Mouse (Mus musculus) MEL (cell line): ENCODE data around the gene Riok2. TPM values are rescaled to one million over a fixed set of nuclear protein-coding genes. Genes with fewer than 3 reads are reported as not detected.

Source experiments
- DNase-seq: peaks from one replicate; pipeline ENCODE4 v3.0.0; 2011; ENCODE audit warnings: low read depth, low spot score
- H3K27ac ChIP-seq: 2 replicates; pipeline ENCODE4 v1.5.1; 2012; ENCODE audit warnings: low read depth, mild to moderate bottlenecking, control low read depth, low read length, moderate library complexity; ENCODE audit not compliant: control insufficient read depth
- H3K27me3 ChIP-seq, 2 experiments: fragments of 150-350 bp in 1 of 2; sonication (generic) in 1 of 2; 2 replicates each; pipeline ENCODE4 v1.6.1; 2012; ENCODE audit warnings: low read length in 2 of 2, mild to moderate bottlenecking in 2 of 2, improper control_type of control experiment in 1 of 2, moderate library complexity in 1 of 2; ENCODE audit not compliant: insufficient read depth in 2 of 2, control insufficient read depth in 1 of 2
- H3K36me3 ChIP-seq, 2 experiments: 2 replicates each; pipeline ENCODE4 v1.6.1; 2012 to 2014; ENCODE audit warnings: low read length in 2 of 2, improper control_type of control experiment in 1 of 2, inconsistent platforms in 1 of 2, mild to moderate bottlenecking in 1 of 2; ENCODE audit not compliant: insufficient read depth in 2 of 2, control insufficient read depth in 1 of 2
- H3K4me1 ChIP-seq, 2 experiments: fragments of 150-350 bp in 1 of 2; sonication (generic) in 1 of 2; 2 replicates each; pipeline ENCODE4 v1.6.1; 2012; ENCODE audit warnings: low read length in 2 of 2, improper control_type of control experiment in 1 of 2, mild to moderate bottlenecking in 1 of 2; ENCODE audit not compliant: insufficient read depth in 2 of 2, control insufficient read depth in 1 of 2
- H3K4me3 ChIP-seq, 2 experiments: fragments of 150-350 bp in 1 of 2; sonication (generic) in 1 of 2; 2 replicates each; pipeline ENCODE4 v1.5.1; 2012; ENCODE audit warnings: low read depth in 2 of 2, low read length in 2 of 2, mild to moderate bottlenecking in 2 of 2, moderate library complexity in 2 of 2, control low read depth in 1 of 2, improper control_type of control experiment in 1 of 2; ENCODE audit not compliant: control insufficient read depth in 1 of 2, insufficient read depth in 1 of 2
- H3K79me2 ChIP-seq: 2 replicates; pipeline ENCODE4 v1.6.1; 2012; ENCODE audit warnings: mild to moderate bottlenecking, low read length, moderate library complexity; ENCODE audit not compliant: control insufficient read depth, poor library complexity, insufficient read depth
- H3K9ac ChIP-seq: 2 replicates; pipeline ENCODE4 v1.6.1; 2012; ENCODE audit warnings: low read depth, mild to moderate bottlenecking, control low read depth, low read length, moderate library complexity; ENCODE audit not compliant: control insufficient read depth, poor library complexity, severe bottlenecking
- H3K9me3 ChIP-seq: fragments of 150-350 bp; sonication (generic); replicated peaks from 2 replicates; pipeline ENCODE4 v1.6.1; 2012; ENCODE audit warnings: mild to moderate bottlenecking, low read length, improper control_type of control experiment, moderate library complexity; ENCODE audit not compliant: insufficient read depth
- BHLHE40 ChIP-seq: IDR thresholded peaks from 2 replicates; pipeline ENCODE4 v1.6.1; 2012; ENCODE audit warnings: low read depth, mild to moderate bottlenecking, inconsistent platforms, low read length, improper control_type of control experiment, borderline replicate concordance
- CHD1 ChIP-seq: IDR thresholded peaks from 2 replicates; pipeline ENCODE4 v1.6.1; 2012; ENCODE audit warnings: low read depth, mild to moderate bottlenecking, inconsistent platforms, low read length, improper control_type of control experiment
- ETS1 ChIP-seq: IDR thresholded peaks from 2 replicates; pipeline ENCODE4 v1.6.1; 2012; ENCODE audit warnings: low read depth, mild to moderate bottlenecking, inconsistent platforms, low read length, improper control_type of control experiment, moderate library complexity
- GABPA ChIP-seq: IDR thresholded peaks from 2 replicates; pipeline ENCODE4 v1.6.1; 2012; ENCODE audit warnings: low read depth, mild to moderate bottlenecking, inconsistent platforms, low read length, improper control_type of control experiment, moderate library complexity
- JUND ChIP-seq: IDR thresholded peaks from 2 replicates; pipeline ENCODE4 v1.6.1; 2011; ENCODE audit warnings: low read depth, mild to moderate bottlenecking, improper control_type of control experiment, low read length
- MAX ChIP-seq: IDR thresholded peaks from 2 replicates; pipeline ENCODE4 v1.6.1; 2011; ENCODE audit warnings: low read length, improper control_type of control experiment
- MEF2A ChIP-seq: IDR thresholded peaks from 2 replicates; pipeline ENCODE4 v1.6.1; 2014; ENCODE audit warnings: low read depth, mild to moderate bottlenecking, inconsistent platforms, low read length, improper control_type of control experiment; ENCODE audit not compliant: poor library complexity, insufficient replicate concordance, severe bottlenecking; ENCODE audit errors: extremely low read depth
- MXI1 ChIP-seq: IDR thresholded peaks from 2 replicates; pipeline ENCODE4 v1.6.1; 2011; ENCODE audit warnings: mild to moderate bottlenecking, low read depth, low read length, improper control_type of control experiment
- MYC ChIP-seq: IDR thresholded peaks from 2 replicates; pipeline ENCODE4 v1.6.1; 2011; ENCODE audit warnings: low read depth, mild to moderate bottlenecking, low read length, improper control_type of control experiment, moderate library complexity
- NELFE ChIP-seq: IDR thresholded peaks from 2 replicates; pipeline ENCODE4 v1.6.1; 2011; ENCODE audit warnings: low read depth, low read length, improper control_type of control experiment
- POLR2A ChIP-seq, 2 experiments: IDR thresholded peaks; 2 replicates each; pipeline ENCODE4 v1.6.1; 2011 to 2012; ENCODE audit warnings: low read length in 2 of 2, mild to moderate bottlenecking in 2 of 2, control low read depth in 1 of 2, improper control_type of control experiment in 1 of 2, low read depth in 1 of 2, moderate library complexity in 1 of 2; ENCODE audit not compliant: control insufficient read depth in 1 of 2, insufficient read depth in 1 of 2, poor library complexity in 1 of 2
- POLR2AphosphoS5 ChIP-seq: IDR thresholded peaks from 2 replicates; pipeline ENCODE4 v1.6.1; 2012; ENCODE audit warnings: low read depth, borderline replicate concordance, mild to moderate bottlenecking, inconsistent platforms, low read length, moderate library complexity, mixed read lengths
- RAD21 ChIP-seq: IDR thresholded peaks from 2 replicates; pipeline ENCODE4 v1.6.1; 2011; ENCODE audit warnings: mild to moderate bottlenecking, low read depth, low read length, improper control_type of control experiment
- SIN3A ChIP-seq: IDR thresholded peaks from 2 replicates; pipeline ENCODE4 v1.6.1; 2012; ENCODE audit warnings: low read length, improper control_type of control experiment, inconsistent platforms
- SMC3 ChIP-seq: IDR thresholded peaks from 2 replicates; pipeline ENCODE4 v1.6.1; 2011; ENCODE audit warnings: low read depth, low read length, improper control_type of control experiment
- TAL1 ChIP-seq: IDR thresholded peaks from 2 replicates; pipeline ENCODE4 v1.6.1; 2012; ENCODE audit warnings: mild to moderate bottlenecking, inconsistent platforms, low read length, moderate library complexity, mixed read lengths
- TBP ChIP-seq: IDR thresholded peaks from 2 replicates; pipeline ENCODE4 v1.8.0; 2011; ENCODE audit warnings: low read depth, low read length, improper control_type of control experiment
- TCF12 ChIP-seq: IDR thresholded peaks from 2 replicates; pipeline ENCODE4 v1.6.1; 2014; ENCODE audit warnings: low read depth, mild to moderate bottlenecking, inconsistent platforms, low read length, improper control_type of control experiment, moderate library complexity
- USF2 ChIP-seq, 2 experiments: IDR thresholded peaks; 2 replicates each; pipeline ENCODE4 v1.6.1; 2011 to 2012; ENCODE audit warnings: improper control_type of control experiment in 2 of 2, low read length in 2 of 2, borderline replicate concordance in 1 of 2, inconsistent platforms in 1 of 2, low read depth in 1 of 2, mild to moderate bottlenecking in 1 of 2; ENCODE audit not compliant: insufficient read depth in 1 of 2
- ZNF384 ChIP-seq: IDR thresholded peaks from 2 replicates; pipeline ENCODE4 v1.6.1; 2012; ENCODE audit warnings: low read depth, mild to moderate bottlenecking, inconsistent platforms, low read length, improper control_type of control experiment
- polyA plus RNA-seq, 2 experiments: library from polyadenylated mRNA; stranded (reverse) in 1 of 2; unstranded in 1 of 2; fragments of >175 nt in 1 of 2; fragments of >200 nt in 1 of 2; gene quantifications; 2 replicates each; pipeline versions ENCODE4 v1.2.1 to v1.2.4; 2012; ENCODE audit warnings: low replicate concordance in 2 of 2, low read depth in 1 of 2; ENCODE audit not compliant: insufficient read length in 2 of 2, insufficient read depth in 1 of 2, missing spikeins in 1 of 2
- total RNA-seq: library from RNA; depleted of rRNA; stranded (reverse); fragments of 300-350 nt; gene quantifications from 2 replicates; pipeline ENCODE4 v1.2.3, GENCODE M21; 2012

Riok2 gene
- total and polyA plus RNA-seq, 3 experiments = 43.3 to 47.3 TPM; not detected in 1

DNA sequence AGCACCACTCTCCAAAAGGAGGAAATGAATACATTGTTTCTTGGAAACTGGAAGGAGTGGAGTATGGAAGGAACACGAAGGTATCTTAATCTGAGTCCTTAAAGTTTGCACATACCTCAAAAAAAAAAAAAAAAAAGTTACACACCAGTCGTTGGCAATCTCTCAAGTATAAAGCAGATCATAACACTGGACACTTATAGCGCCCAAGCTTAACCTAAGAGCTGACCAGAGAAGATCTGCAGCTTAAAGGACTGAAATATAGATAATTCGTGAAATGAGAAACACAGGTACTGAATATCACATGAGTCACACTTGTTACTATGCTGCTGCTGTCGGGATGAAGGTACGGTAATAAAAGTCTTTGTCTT is 575 bp upstream of the Riok2 start:
- H3K4me3 ChIP-seq = peak overlapping the region; percentile 50 to 92
- peaks cover 29% of the 10 kb centered on the region for H3K79me2 ChIP-seq
- DNase-seq = no peak
- peak overlapping the region; percentile 79 for H3K27ac ChIP-seq
- no peaks in the 10 kb centered on the region for H3K27me3 ChIP-seq
- H3K4me1 ChIP-seq = peaks cover 0 to 4% of the 10 kb centered on the region in 2 experiments; a peak in 1 of 4 replicates
- peak overlapping the region; percentile 91 for H3K9ac ChIP-seq
- TF ChIP-seq MYC (no peak), ZNF384 (peak; percentile 79), MEF2A (no peak), RAD21 (no peak)
- H3K9me3 ChIP-seq = no peaks in the 10 kb centered on the region
- H3K36me3 ChIP-seq = peaks cover 0 to 18% of the 10 kb centered on the region in 2 experiments; a peak in 3 of 4 replicates

DNA sequence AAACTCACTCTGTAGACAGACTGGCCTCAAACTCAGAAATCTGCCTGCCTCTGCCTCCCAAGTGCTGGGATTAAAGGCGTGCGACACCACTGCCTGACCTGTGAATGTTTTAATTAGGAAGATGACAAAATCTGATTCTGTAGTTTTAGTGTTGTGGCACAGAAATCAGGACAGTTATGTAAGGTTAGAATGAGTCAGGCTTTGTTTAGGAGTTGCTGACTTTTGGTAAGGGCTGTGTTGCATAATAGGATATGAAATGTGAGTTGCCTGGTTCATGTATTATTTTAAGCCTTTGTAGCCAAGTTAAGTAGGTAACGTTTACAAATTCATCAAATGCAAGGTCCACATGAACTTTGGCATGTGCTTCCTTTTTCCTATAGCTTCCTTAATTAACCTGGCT is 1.5 kb downstream of the Riok2 start:
- Histone ChIP-seq H3K36me3 (peaks cover 10 to 18% of the 10 kb centered on the region in 2 experiments), H3K79me2 (peaks cover 29% of the 10 kb centered on the region), H3K27me3 (no peaks in the 10 kb centered on the region), H3K9me3 (no peaks in the 10 kb centered on the region), H3K4me3 (peak overlapping the region; percentile 3 to 92; a peak in 3 of 4 replicates)
- TF ChIP-seq TBP (no peak), MXI1 (no peak), GABPA (no peak), SMC3 (no peak), TCF12 (no peak), USF2 (IDR thresholded peaks at IDR 0.05; ENCODE audit: borderline replicate concordance in 1 of 2, insufficient read depth in 1 of 2, low read depth in 1 of 2, low read length in 2 of 2) (no peak), POLR2AphosphoS5 (no peak)
- TF ChIP-seq, all 39 proteins: peak for 0
- H3K9ac ChIP-seq = peak overlapping the region; percentile 88
- peak; percentile 36 for DNase-seq
- no peak overlapping the region for H3K27ac ChIP-seq
- H3K4me1 ChIP-seq = peaks cover 0 to 4% of the 10 kb centered on the region in 2 experiments; a peak in 1 of 4 replicates

DNA sequence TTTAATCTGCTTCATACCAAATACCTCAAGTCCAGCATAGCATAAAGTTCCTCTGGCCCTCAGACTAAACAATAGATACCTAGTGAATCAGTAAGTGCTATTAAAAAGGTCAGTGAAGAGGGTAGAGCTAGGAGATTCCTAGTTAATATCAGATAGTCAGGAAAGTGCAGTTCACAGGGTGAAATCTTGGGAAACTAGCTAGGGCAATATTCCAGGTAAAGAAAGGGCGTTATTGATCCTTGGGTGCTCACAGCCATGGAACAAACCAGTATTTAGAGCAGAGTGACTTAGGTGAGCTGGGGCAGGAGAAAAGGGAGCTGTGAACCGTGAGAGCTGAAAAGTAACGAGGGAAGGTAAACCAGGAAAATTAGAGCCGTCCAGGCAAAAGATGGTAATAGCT is 9.6 kb downstream of the Riok2 start:
- Histone ChIP-seq H3K27ac (peak overlapping the region; percentile 87), H3K9me3 (no peaks in the 10 kb centered on the region), H3K4me3 (no peak overlapping the region), H3K27me3 (no peaks in the 10 kb centered on the region)
- TF ChIP-seq CHD1 = no peak
- TF ChIP-seq POLR2AphosphoS5 = no peak
- TF ChIP-seq SIN3A = no peak
- TF ChIP-seq ETS1 = no peak
- TF ChIP-seq TAL1 = no peak
- TF ChIP-seq RAD21 = no peak
- TF ChIP-seq TBP = no peak
- no peak for TF ChIP-seq NELFE
- no peak for TF ChIP-seq MAX
- TF ChIP-seq JUND = no peak
- no peak for TF ChIP-seq BHLHE40
- TF ChIP-seq POLR2A (IDR thresholded peaks at IDR 0.05; ENCODE audit: control insufficient read depth in 1 of 2, insufficient read depth in 1 of 2, low read depth in 1 of 2, low read length in 2 of 2, poor library complexity in 1 of 2) = no peak
- TF ChIP-seq, all 39 proteins: peak for 0
- Histone ChIP-seq H3K4me1 (peaks cover 6 to 9% of the 10 kb centered on the region in 2 experiments), H3K79me2 (peaks cover under 1% of the 10 kb centered on the region; the same call in 1 of the 2 replicates), H3K9ac (no peak overlapping the region), H3K36me3 (peaks cover 33 to 35% of the 10 kb centered on the region in 2 experiments)
- no peak for DNase-seq
